Mouse (Mus musculus) urinary bladder, adult 18-20 months (tissue): ENCODE measurements at regions not wholly inside any gene's neighbourhood (a gene's known extent, or its start where the extent isn't known, plus 50 kb on each side); places are given as distances from the start of the nearest gene placed in this dataset.
A peak's percentile ranks its signal among the peaks of the same experiment; 100 is the strongest.

Experiments
- DNase-seq, 2 experiments: peaks; one replicate each; pipeline ENCODE4 v3.0.0; 2022; ENCODE audit warnings: low spot score in 2 of 2, mixed read lengths in 2 of 2

- no peak for DNase-seq
Measured at GRCm38 (mm10) chr13:101555371-101555874, 212.6 kb downstream of the Pik3r1 start.

- no peak for DNase-seq
Measured at GRCm38 (mm10) chr13:101553131-101553549, 214.9 kb downstream of the Pik3r1 start.

GRCm38 (mm10) chr13:101552451-101552850 lies 215.6 kb downstream of the Pik3r1 start:
- DNase-seq: no peak

GRCm38 (mm10) chr13:101551068-101551467 lies 216.9 kb downstream of the Pik3r1 start:
- no peak for DNase-seq

- no peak for DNase-seq
Measured at GRCm38 (mm10) chr13:101550526-101550925, 217.5 kb downstream of the Pik3r1 start.

GRCm38 (mm10) chr13:101547887-101548286 lies 220.1 kb downstream of the Pik3r1 start:
- DNase-seq: no peak

GRCm38 (mm10) chr13:101547365-101547764 lies 220.7 kb downstream of the Pik3r1 start:
- DNase-seq: no peak

- DNase-seq: no peak
Measured at GRCm38 (mm10) chr13:101545344-101546181, 222.5 kb downstream of the Pik3r1 start.

- peak; percentile 54 to 67 for DNase-seq
Measured at GRCm38 (mm10) chr13:101540391-101541191, 227.4 kb downstream of the Pik3r1 start.

GRCm38 (mm10) chr13:101538110-101538509 lies 229.9 kb downstream of the Pik3r1 start:
- DNase-seq: no peak

GRCm38 (mm10) chr13:101536019-101536418 lies 232.0 kb downstream of the Pik3r1 start:
- no peak for DNase-seq

GRCm38 (mm10) chr13:101535331-101535866 lies 232.6 kb downstream of the Pik3r1 start:
- DNase-seq: no peak

GRCm38 (mm10) chr13:101534490-101534889 lies 233.5 kb downstream of the Pik3r1 start:
- DNase-seq: no peak

- DNase-seq: no peak
Measured at GRCm38 (mm10) chr13:101532913-101533312, 235.1 kb downstream of the Pik3r1 start.

GRCm38 (mm10) chr13:101527691-101528090 lies 240.3 kb downstream of the Pik3r1 start:
- no peak for DNase-seq

GRCm38 (mm10) chr13:101524781-101525180 lies 243.2 kb downstream of the Pik3r1 start:
- DNase-seq: no peak

- DNase-seq: no peak
Measured at GRCm38 (mm10) chr13:101524223-101524622, 243.8 kb downstream of the Pik3r1 start.

GRCm38 (mm10) chr13:101523492-101523891 lies 244.5 kb downstream of the Pik3r1 start:
- DNase-seq: no peak

GRCm38 (mm10) chr13:101522597-101522996 lies 245.4 kb downstream of the Pik3r1 start:
- DNase-seq: no peak

- DNase-seq: peak in 1 of 2 experiments; percentile 11
Measured at GRCm38 (mm10) chr13:101513354-101513753, 254.7 kb downstream of the Pik3r1 start.

GRCm38 (mm10) chr13:101509946-101510345 lies 258.1 kb downstream of the Pik3r1 start:
- DNase-seq: no peak

GRCm38 (mm10) chr13:101508331-101508730 lies 259.7 kb downstream of the Pik3r1 start:
- no peak for DNase-seq
